Mouse (Mus musculus): ENCODE data around the gene Osgepl1.
"Not testable (repeated sequence)": the region's sequence is repeated elsewhere in the genome, so short reads cannot be mapped to it uniquely, and the experiment has no call there.

The Osgepl1 gene

GRCm38 (mm10) chr1:53312989-53313967 lies at the start of gene Osgepl1:
TSS of gene Osgepl1 (plus strand) at chr1:53313624.
- DNase-seq (ENCODE audit: low spot score in 2 of 2): peak; percentile 78 to 79

GRCm38 (mm10) chr1:53264958-53265612 lies 48.3 kb upstream of the Osgepl1 start:
- not testable (repeated sequence) for DNase-seq (ENCODE audit: low spot score in 2 of 2)

- no peak for DNase-seq (ENCODE audit: low spot score in 2 of 2)
Observed at GRCm38 (mm10) chr1:53269901-53270300, 43.5 kb upstream of the Osgepl1 start.

- peak; percentile 13 to 29 for DNase-seq (ENCODE audit: low spot score in 2 of 2)
Observed at GRCm38 (mm10) chr1:53272646-53273045, 40.8 kb upstream of the Osgepl1 start.

- no peak for DNase-seq (ENCODE audit: low spot score in 2 of 2)
Observed at GRCm38 (mm10) chr1:53291197-53291596, 22.2 kb upstream of the Osgepl1 start.

GRCm38 (mm10) chr1:53296581-53297383 lies 16.6 kb upstream of the Osgepl1 start, which contains the start of the genes Pms1, Ormdl1 and Gm28778:
TSS of gene Pms1 (minus strand) at chr1:53297018.
TSS of gene Ormdl1 (plus strand) at chr1:53297095.
TSS of gene Gm28778 (plus strand) at chr1:53297111.
- peak; percentile 92 to 93 for DNase-seq (ENCODE audit: low spot score in 2 of 2)

GRCm38 (mm10) chr1:53300506-53300905 lies 12.9 kb upstream of the Osgepl1 start:
- DNase-seq (ENCODE audit: low spot score in 2 of 2): no peak

- no peak for DNase-seq (ENCODE audit: low spot score in 2 of 2)
Observed at GRCm38 (mm10) chr1:53321662-53322344, 8.4 kb downstream of the Osgepl1 start.

GRCm38 (mm10) chr1:53323254-53323653 lies 9.8 kb downstream of the Osgepl1 start:
- DNase-seq (ENCODE audit: low spot score in 2 of 2): no peak

GRCm38 (mm10) chr1:53324277-53324676 lies 10.9 kb downstream of the Osgepl1 start:
- no peak for DNase-seq (ENCODE audit: low spot score in 2 of 2)

- no peak for DNase-seq (ENCODE audit: low spot score in 2 of 2)
Observed at GRCm38 (mm10) chr1:53324827-53325494, 11.5 kb downstream of the Osgepl1 start.

- DNase-seq (ENCODE audit: low spot score in 2 of 2): not testable (repeated sequence)
Observed at GRCm38 (mm10) chr1:53333527-53333926, 20.1 kb downstream of the Osgepl1 start.

GRCm38 (mm10) chr1:53335465-53335864 lies 22.0 kb downstream of the Osgepl1 start:
- DNase-seq (ENCODE audit: low spot score in 2 of 2): no peak

GRCm38 (mm10) chr1:53337403-53337802 lies 24.0 kb downstream of the Osgepl1 start:
- not testable (repeated sequence) for DNase-seq (ENCODE audit: low spot score in 2 of 2)

GRCm38 (mm10) chr1:53341071-53341470 lies 27.6 kb downstream of the Osgepl1 start:
- DNase-seq (ENCODE audit: low spot score in 2 of 2): no peak

- DNase-seq (ENCODE audit: low spot score in 2 of 2): peak; percentile 94 to 96
Observed at GRCm38 (mm10) chr1:53352327-53353261, 39.2 kb downstream of the Osgepl1 start, which contains the start of the genes Asdurf, Gm28551 and Asnsd1. TSS of gene Asdurf (minus strand) at chr1:53352619. TSS of gene Gm28551 (minus strand) at chr1:53352667. TSS of gene Asnsd1 (minus strand) at chr1:53352752.

- no peak for DNase-seq (ENCODE audit: low spot score in 2 of 2)
Observed at GRCm38 (mm10) chr1:53358988-53359387, 45.6 kb downstream of the Osgepl1 start.

Data from right cerebral cortex, postnatal 36 days (tissue).